Mouse (Mus musculus) kidney, adult 2 months (tissue): ENCODE measurements around the gene Josd1.

Experiments
- CTCF ChIP-seq: fragments of 200-500 bp; conservative IDR thresholded peaks from 2 replicates; pipeline ENCODE4 v1.5.1; 2011; ENCODE audit warnings: low read depth, mild to moderate bottlenecking, control low read depth, low read length, moderate library complexity, mixed read lengths; ENCODE audit not compliant: insufficient read depth, insufficient read length
- POLR2A ChIP-seq: fragments of 200-500 bp; IDR thresholded peaks from one replicate; pipeline ENCODE4 v1.6.1; 2011; ENCODE audit warnings: low read depth, low read length, control low read depth

DNA sequence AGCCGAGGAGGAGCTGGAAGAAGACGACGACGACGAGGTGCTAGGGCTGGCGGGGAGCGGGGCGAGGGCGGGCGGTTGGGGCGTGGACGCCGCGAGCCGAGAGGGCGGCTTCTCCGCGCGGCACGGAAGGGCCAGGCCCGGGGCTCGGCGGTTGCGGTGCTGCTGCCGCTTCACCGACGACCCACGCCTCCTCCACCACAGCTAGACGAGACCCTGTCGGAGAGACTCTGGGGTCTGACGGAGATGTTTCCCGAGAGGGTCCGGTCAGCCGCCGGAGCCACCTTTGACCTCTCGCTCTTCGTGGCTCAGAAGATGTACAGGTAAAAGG, 16.8 kb downstream of the Josd1 start:
- no peak for TF ChIP-seq CTCF
- TF ChIP-seq POLR2A: no peak
